Mouse (Mus musculus): ENCODE results near the gene Zfp839. TPM values are rescaled to one million over a fixed set of nuclear protein-coding genes. Genes with fewer than 3 reads are reported as not detected.
A peak's percentile ranks its signal among the peaks of the same experiment; 100 is the strongest.

The Zfp839 gene
- polyA plus RNA-seq (2014; fragmentation: Nextera tagmentation; extraction: Ambion mirVana) = 2.5 and 3.2 TPM in 2 replicates

DNA sequence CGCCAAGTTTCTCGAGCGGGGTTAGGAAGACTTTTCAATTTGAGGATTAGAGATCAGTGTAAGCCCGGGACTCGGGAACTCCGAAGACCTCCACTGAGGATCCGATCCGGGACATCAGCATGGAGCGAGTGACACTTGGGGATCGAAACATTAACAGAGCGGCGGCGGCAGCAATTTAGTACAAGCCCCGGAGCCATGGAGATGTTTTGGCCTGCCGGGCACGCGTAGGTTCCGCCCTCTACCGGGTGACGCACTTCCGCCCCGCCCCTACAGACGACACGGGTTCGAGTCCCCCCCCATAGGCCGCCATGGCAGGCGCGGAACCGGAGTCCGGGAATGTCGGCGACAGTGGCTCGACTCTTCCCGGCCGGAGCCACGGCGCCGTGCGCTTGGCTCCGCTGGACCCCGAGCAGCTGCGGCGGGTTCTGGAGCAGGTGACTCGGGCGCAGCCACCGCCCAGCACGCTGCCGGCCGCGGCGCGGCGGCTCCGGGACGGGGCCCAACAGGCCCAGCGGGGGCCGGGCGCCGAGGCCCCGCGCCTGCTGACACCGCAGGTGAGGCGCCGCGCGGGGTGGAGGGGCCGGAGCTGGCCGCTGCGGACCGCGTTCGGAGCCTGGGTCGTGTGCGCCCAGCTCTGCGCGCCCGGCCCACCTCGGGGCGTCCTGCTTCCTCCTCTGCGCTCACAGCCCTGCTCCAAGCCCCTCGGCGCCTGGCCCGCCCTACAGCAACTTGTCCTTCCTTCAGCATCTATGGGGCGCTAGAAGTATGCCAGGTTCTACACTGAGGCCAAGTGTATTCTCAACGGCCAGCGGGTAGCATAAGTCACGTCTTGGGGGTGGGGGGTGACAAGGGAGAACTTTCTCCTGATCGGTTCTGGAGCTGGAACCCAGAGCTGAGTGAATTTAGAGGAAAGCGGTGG, at the start of gene Zfp839:
Zfp839 (plus strand) TSS at position 244 of the 919 bp plus-strand sequence.
- H3K27me3 ChIP-seq (ENCODE audit: control insufficient read depth, insufficient read depth, low read length) = no peaks in the 10 kb centered on the region; the same call in 1 of the 2 replicates
- under 1% methylated on average over 69 of the region's 89 CpGs for WGBS
- ATAC-seq (ENCODE audit: low FRiP score) (peak; percentile 86), DNase-seq (ENCODE audit: low spot score) (peak; percentile 89)
- no peaks in the 10 kb centered on the region for H3K36me3 ChIP-seq (ENCODE audit: control insufficient read depth, insufficient read depth, low read length)
- peak within 1 kb of the TSS; percentile 90 for H3K9ac ChIP-seq (ENCODE audit: low read depth, low read length)
- H3K4me1 ChIP-seq (replicated peaks; ENCODE audit: control insufficient read depth, insufficient read depth, low read length) = no peaks in the 10 kb centered on the region
- H3K9me3 ChIP-seq (ENCODE audit: control insufficient read depth, low read length) = no peaks in the 10 kb centered on the region
- H3K4me2 ChIP-seq (replicated peaks; ENCODE audit: low read depth, low read length) = peak within 1 kb of the TSS; percentile 78
- H3K27ac ChIP-seq (ENCODE audit: low read depth, low read length) = peak within 1 kb of the TSS; percentile 33; the same call in 1 of the 2 replicates
- peak within 1 kb of the TSS; percentile 88 for H3K4me3 ChIP-seq (ENCODE audit: low read depth, low read length)

DNA sequence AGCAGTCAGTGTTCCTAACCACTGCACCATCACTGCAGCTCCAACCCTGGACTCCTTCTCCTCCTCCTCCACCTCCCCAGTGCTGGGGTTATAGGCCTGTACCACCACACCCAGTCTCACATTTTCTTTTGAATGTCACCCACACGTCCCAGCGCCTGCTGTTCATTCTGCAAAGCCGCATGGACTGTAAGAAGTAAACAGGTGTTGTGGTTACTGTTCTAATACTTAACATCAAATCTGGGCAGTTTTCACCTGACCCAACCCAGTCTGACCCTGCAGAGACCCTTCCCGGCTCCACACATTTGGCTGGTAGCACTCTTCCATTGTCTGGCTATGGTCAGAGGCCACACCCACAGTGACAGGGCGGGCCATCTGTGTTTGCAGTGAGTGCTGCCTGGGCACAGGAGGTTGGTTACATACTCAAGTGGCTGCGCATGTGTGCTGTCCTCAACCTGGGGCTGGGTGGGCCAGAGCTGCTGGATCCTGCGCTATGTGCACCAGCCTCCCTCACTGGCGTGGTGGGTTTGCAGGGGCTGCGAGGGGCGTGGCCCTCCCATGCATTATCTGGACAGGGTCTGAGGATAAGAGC, 48.1 kb upstream of the Zfp839 start:
- no peak overlapping the region for H3K9ac ChIP-seq (ENCODE audit: low read depth, low read length)
- no peak for ATAC-seq (ENCODE audit: low FRiP score)

DNA sequence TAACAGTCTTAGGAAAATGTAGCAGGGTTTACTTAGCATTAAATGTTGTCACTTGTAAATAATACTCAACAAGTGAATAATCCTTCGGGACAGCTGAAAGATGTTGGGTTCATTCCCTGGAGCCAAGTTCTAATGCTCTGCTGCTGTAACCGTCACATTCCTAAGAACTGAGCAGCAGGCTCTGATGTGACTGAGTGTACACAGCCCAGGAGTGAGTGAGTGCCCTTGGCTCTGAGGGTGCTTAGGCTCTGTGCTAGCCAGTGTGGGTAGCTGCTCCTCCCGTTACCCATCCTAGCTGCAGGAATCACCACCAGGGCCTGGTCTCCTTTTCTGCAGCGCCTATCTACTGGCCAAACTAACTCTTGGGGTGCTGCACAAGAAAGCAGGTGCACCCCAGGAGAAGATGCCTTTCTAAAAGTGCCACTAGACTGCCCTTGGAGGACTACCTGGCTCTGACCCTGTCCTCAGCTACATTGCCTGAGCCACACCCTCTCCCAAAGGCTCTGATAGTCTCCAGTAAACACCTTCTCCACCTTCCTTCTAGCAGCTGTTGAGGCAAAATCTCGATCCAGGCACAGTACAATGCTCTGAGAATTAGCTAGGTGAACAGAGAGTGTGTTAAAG, 47.3 kb upstream of the Zfp839 start:
- Histone ChIP-seq H3K4me1 (replicated peaks; ENCODE audit: control insufficient read depth, insufficient read depth, low read length) (0 out of 2 replicates have a peak, but pooled peaks cover 3% of the 10 kb centered on the region), H3K9me3 (ENCODE audit: control insufficient read depth, low read length) (no peaks in the 10 kb centered on the region), H3K9ac (ENCODE audit: low read depth, low read length) (no peak overlapping the region), H3K4me2 (replicated peaks; ENCODE audit: low read depth, low read length) (no peak overlapping the region), H3K36me3 (ENCODE audit: control insufficient read depth, insufficient read depth, low read length) (0 out of 2 replicates have a peak, but pooled peaks cover 1% of the 10 kb centered on the region), H3K27ac (ENCODE audit: low read depth, low read length) (no peak overlapping the region), H3K4me3 (ENCODE audit: low read depth, low read length) (no peak overlapping the region), H3K27me3 (ENCODE audit: control insufficient read depth, insufficient read depth, low read length) (no peaks in the 10 kb centered on the region)
- 90% methylated on average over 5 of the region's 5 CpGs for WGBS
- no peak for DNase-seq (ENCODE audit: low spot score)
- ATAC-seq (ENCODE audit: low FRiP score) = no peak

More for the DNA sequence above, 48.1 kb upstream of the Zfp839 start:
- H3K36me3 ChIP-seq (ENCODE audit: control insufficient read depth, insufficient read depth, low read length) = no peaks in the 10 kb centered on the region
- 0 out of 2 replicates have a peak, but pooled peaks cover 3% of the 10 kb centered on the region for H3K4me1 ChIP-seq (replicated peaks; ENCODE audit: control insufficient read depth, insufficient read depth, low read length)
- no peaks in the 10 kb centered on the region for H3K9me3 ChIP-seq (ENCODE audit: control insufficient read depth, low read length)
- no peak overlapping the region for H3K4me2 ChIP-seq (replicated peaks; ENCODE audit: low read depth, low read length)
- WGBS = 83% methylated on average over 10 of the region's 10 CpGs
- H3K27me3 ChIP-seq (ENCODE audit: control insufficient read depth, insufficient read depth, low read length) = no peaks in the 10 kb centered on the region
- no peak for DNase-seq (ENCODE audit: low spot score)
- no peak overlapping the region for H3K4me3 ChIP-seq (ENCODE audit: low read depth, low read length)
- H3K27ac ChIP-seq (ENCODE audit: low read depth, low read length) = no peak overlapping the region

DNA sequence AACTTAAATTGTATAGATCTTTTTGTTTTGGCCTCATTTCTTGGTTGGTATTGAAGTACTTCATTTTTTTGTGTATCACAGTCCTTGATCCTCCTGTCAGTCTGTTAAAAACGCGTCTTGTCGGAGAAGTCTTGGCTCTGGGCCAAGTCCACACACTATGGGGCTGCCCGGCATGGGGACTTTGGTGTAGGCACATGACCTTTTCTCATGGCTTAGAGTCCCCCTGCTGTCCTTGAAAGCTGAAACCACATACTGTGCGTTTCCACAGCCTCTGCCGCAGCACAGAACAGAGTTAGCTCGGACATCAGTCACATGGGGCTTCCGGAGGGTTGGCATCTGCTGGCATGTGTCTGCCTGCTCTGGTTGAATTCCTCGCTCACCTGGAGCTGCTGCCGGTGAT, 45.8 kb upstream of the Zfp839 start:
- Histone ChIP-seq H3K4me2 (replicated peaks; ENCODE audit: low read depth, low read length) (no peak overlapping the region), H3K27ac (ENCODE audit: low read depth, low read length) (no peak overlapping the region), H3K27me3 (ENCODE audit: control insufficient read depth, insufficient read depth, low read length) (no peaks in the 10 kb centered on the region), H3K4me1 (replicated peaks; ENCODE audit: control insufficient read depth, insufficient read depth, low read length) (0 out of 2 replicates have a peak, but pooled peaks cover 3% of the 10 kb centered on the region), H3K9ac (ENCODE audit: low read depth, low read length) (no peak overlapping the region), H3K36me3 (ENCODE audit: control insufficient read depth, insufficient read depth, low read length) (0 out of 2 replicates have a peak, but pooled peaks cover 2% of the 10 kb centered on the region), H3K9me3 (ENCODE audit: control insufficient read depth, low read length) (no peaks in the 10 kb centered on the region), H3K4me3 (ENCODE audit: low read depth, low read length) (no peak overlapping the region)
- ATAC-seq (ENCODE audit: low FRiP score) = no peak
- 35% methylated on average over 10 of the region's 10 CpGs for WGBS
- peak; percentile 27 for DNase-seq (ENCODE audit: low spot score)

DNA sequence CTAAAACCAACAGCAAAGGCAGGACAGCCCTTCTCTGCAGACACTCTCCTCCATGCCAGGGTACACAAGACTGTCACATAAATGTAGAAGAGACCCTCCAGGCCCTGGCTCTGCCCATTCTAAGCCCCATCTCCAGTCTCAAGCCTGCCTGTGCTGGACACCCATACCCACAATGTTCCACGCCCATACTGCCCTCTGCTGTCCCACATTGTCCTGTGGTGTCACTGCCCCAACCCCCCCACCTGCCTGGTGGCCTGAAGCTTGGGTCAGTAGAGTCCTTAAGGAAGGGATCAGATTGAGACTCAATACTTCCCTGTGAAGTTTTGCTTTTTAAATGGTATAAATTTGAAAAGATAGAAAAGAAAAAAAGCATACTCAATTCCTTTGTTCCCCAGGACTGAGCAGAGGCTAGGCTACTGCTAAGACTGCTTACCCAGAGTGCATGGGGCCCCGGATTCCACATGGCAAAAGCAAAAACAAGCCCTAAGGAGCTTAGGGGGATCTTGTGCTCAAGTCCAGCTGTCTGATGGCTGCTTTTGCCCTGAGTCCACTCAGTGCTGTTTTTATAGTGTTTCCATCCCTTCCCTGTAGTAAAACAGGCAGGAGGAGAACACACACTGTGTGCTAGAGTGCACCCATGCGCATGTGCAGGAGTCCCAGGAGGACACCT, 43.6 kb upstream of the Zfp839 start:
- Histone ChIP-seq H3K9ac (ENCODE audit: low read depth, low read length) (no peak overlapping the region), H3K27me3 (ENCODE audit: control insufficient read depth, insufficient read depth, low read length) (no peaks in the 10 kb centered on the region), H3K4me2 (replicated peaks; ENCODE audit: low read depth, low read length) (no peak overlapping the region), H3K4me1 (replicated peaks; ENCODE audit: control insufficient read depth, insufficient read depth, low read length) (0 out of 2 replicates have a peak, but pooled peaks cover 3% of the 10 kb centered on the region), H3K9me3 (ENCODE audit: control insufficient read depth, low read length) (no peaks in the 10 kb centered on the region), H3K27ac (ENCODE audit: low read depth, low read length) (no peak overlapping the region), H3K36me3 (ENCODE audit: control insufficient read depth, insufficient read depth, low read length) (0 out of 2 replicates have a peak, but pooled peaks cover 2% of the 10 kb centered on the region), H3K4me3 (ENCODE audit: low read depth, low read length) (no peak overlapping the region)
- no peak for DNase-seq (ENCODE audit: low spot score)
- 84% methylated on average over 3 of the region's 3 CpGs for WGBS
- no peak for ATAC-seq (ENCODE audit: low FRiP score)

DNA sequence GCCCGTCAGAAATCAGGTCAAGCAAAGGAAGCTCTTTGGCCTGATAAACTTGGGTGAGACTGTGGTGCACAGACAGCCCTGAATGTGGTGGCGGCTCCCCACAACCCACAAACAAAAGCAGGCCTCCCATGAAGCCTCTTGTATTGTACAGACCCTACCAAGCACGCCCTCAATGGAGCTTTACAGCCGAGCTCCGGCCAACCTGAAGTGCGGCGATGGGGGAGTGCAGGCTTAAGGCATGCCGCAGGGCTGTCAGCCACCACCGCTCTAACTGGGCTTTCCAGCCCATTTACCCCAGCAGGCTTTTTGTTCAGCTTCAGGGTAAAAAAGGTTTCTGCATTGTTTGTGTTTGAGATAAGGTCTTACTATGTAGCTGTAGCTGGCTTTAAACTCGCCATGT, 41.6 kb upstream of the Zfp839 start:
- Histone ChIP-seq H3K4me2 (replicated peaks; ENCODE audit: low read depth, low read length) (no peak overlapping the region), H3K9ac (ENCODE audit: low read depth, low read length) (no peak overlapping the region), H3K4me3 (ENCODE audit: low read depth, low read length) (no peak overlapping the region), H3K9me3 (ENCODE audit: control insufficient read depth, low read length) (no peaks in the 10 kb centered on the region), H3K36me3 (ENCODE audit: control insufficient read depth, insufficient read depth, low read length) (0 out of 2 replicates have a peak, but pooled peaks cover 2% of the 10 kb centered on the region), H3K4me1 (replicated peaks; ENCODE audit: control insufficient read depth, insufficient read depth, low read length) (0 out of 2 replicates have a peak, but pooled peaks cover 3% of the 10 kb centered on the region), H3K27me3 (ENCODE audit: control insufficient read depth, insufficient read depth, low read length) (no peaks in the 10 kb centered on the region), H3K27ac (ENCODE audit: low read depth, low read length) (0 out of 2 replicates have a peak overlapping the region, but pooled peaks have one; percentile 24)
- ATAC-seq (ENCODE audit: low FRiP score) (no peak), DNase-seq (ENCODE audit: low spot score) (no peak)
- WGBS = 47% methylated on average over 10 of the region's 10 CpGs

DNA sequence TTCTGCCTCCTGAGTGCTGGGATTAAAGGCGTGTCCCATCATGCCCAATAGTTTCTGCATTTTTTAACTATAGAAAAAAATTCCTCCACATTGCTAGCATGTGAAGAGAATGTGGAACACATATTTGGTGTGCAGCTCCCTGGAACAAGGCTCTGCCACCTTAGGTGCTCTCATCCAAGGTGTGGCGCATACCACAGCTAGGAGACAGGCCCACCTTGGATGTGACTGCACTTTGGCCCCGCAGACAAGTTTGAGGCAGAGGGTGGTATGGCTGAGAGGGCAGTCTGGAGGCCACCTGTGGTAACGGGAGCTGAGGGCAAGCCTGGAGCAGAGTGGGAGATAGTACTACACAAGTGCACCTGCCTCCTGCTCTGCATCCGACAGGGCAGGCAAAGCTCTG, 41.2 kb upstream of the Zfp839 start:
- 0 out of 2 replicates have a peak, but pooled peaks cover 3% of the 10 kb centered on the region for H3K4me1 ChIP-seq (replicated peaks; ENCODE audit: control insufficient read depth, insufficient read depth, low read length)
- H3K9me3 ChIP-seq (ENCODE audit: control insufficient read depth, low read length) = no peaks in the 10 kb centered on the region
- no peak overlapping the region for H3K4me3 ChIP-seq (ENCODE audit: low read depth, low read length)
- no peak for ATAC-seq (ENCODE audit: low FRiP score)
- DNase-seq (ENCODE audit: low spot score) = no peak
- no peak overlapping the region for H3K27ac ChIP-seq (ENCODE audit: low read depth, low read length)
- WGBS = 85% methylated on average over 5 of the region's 5 CpGs
- 0 out of 2 replicates have a peak, but pooled peaks cover 2% of the 10 kb centered on the region for H3K36me3 ChIP-seq (ENCODE audit: control insufficient read depth, insufficient read depth, low read length)
- no peaks in the 10 kb centered on the region for H3K27me3 ChIP-seq (ENCODE audit: control insufficient read depth, insufficient read depth, low read length)
- H3K9ac ChIP-seq (ENCODE audit: low read depth, low read length) = no peak overlapping the region
- no peak overlapping the region for H3K4me2 ChIP-seq (replicated peaks; ENCODE audit: low read depth, low read length)

DNA sequence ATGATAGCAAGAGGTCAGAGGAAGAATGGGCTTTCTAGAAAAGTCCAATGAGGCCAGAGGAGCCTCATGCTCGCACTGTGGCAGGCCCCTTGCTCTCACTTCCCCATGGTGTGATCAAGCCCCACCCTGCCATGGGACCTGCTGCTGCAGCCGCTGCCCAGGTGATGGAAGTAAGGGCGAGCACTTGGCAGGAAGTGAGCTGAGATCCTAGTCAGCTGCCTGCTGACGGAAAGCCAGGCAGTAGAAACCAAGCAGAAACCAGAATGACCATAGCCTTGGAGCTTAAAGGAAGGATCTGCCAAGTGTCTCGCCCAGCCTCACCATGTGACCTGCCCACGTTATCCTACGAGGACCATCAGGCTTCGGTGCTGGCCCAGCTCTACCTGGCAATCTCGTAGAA, 36.9 kb upstream of the Zfp839 start:
- DNase-seq (ENCODE audit: low spot score) = no peak
- WGBS = 92% methylated on average over 9 of the region's 9 CpGs
- Histone ChIP-seq H3K4me1 (replicated peaks; ENCODE audit: control insufficient read depth, insufficient read depth, low read length) (no peaks in the 10 kb centered on the region), H3K9me3 (ENCODE audit: control insufficient read depth, low read length) (no peaks in the 10 kb centered on the region), H3K4me3 (ENCODE audit: low read depth, low read length) (no peak overlapping the region), H3K4me2 (replicated peaks; ENCODE audit: low read depth, low read length) (no peak overlapping the region), H3K27me3 (ENCODE audit: control insufficient read depth, insufficient read depth, low read length) (no peaks in the 10 kb centered on the region), H3K9ac (ENCODE audit: low read depth, low read length) (no peak overlapping the region), H3K36me3 (ENCODE audit: control insufficient read depth, insufficient read depth, low read length) (no peaks in the 10 kb centered on the region), H3K27ac (ENCODE audit: low read depth, low read length) (no peak overlapping the region)
- ATAC-seq (ENCODE audit: low FRiP score) = no peak
